Mouse (Mus musculus) myocyte (in vitro differentiated cells): ENCODE measurements around the gene 1700037C18Rik. TPM values are rescaled to one million over a fixed set of nuclear protein-coding genes. Genes with fewer than 3 reads are reported as not detected.

Source experiments
- H3K27me3 ChIP-seq: one replicate; pipeline ENCODE4 v1.6.1; 2011; ENCODE audit not compliant: control insufficient read depth, insufficient read depth, insufficient read length
- H3K36me3 ChIP-seq: one replicate; pipeline ENCODE4 v1.6.1; 2011; ENCODE audit not compliant: control insufficient read depth, insufficient read depth
- H3K4me2 ChIP-seq: one replicate; pipeline ENCODE4 v1.6.1; 2011; ENCODE audit warnings: low read depth, control low read depth
- H3K4me3 ChIP-seq: one replicate; pipeline ENCODE4 v1.5.1; 2011; ENCODE audit warnings: mild to moderate bottlenecking, control low read depth, moderate library complexity
- H3K79me2 ChIP-seq: one replicate; pipeline ENCODE4 v1.6.1; 2011; ENCODE audit not compliant: control insufficient read depth, insufficient read depth
- H3ac ChIP-seq: one replicate; pipeline ENCODE4 v1.6.1; 2011; ENCODE audit not compliant: control insufficient read depth, insufficient read length
- CEBPB ChIP-seq: IDR thresholded peaks from 2 replicates; pipeline ENCODE4 v1.6.1; 2011; ENCODE audit warnings: mild to moderate bottlenecking, moderate library complexity; ENCODE audit not compliant: poor library complexity, insufficient read depth, severe bottlenecking
- E2F4 ChIP-seq: IDR thresholded peaks from one replicate; pipeline ENCODE4 v1.6.1; 2011; ENCODE audit warnings: mild to moderate bottlenecking, control low read depth, moderate library complexity; ENCODE audit not compliant: insufficient read depth
- MAX ChIP-seq: IDR thresholded peaks from one replicate; pipeline ENCODE4 v1.6.1; 2011; ENCODE audit warnings: low read depth, mild to moderate bottlenecking, control low read depth
- MYOD1 ChIP-seq, 3 experiments: IDR thresholded peaks; one replicate each; pipeline ENCODE4 v1.6.1; 2011; ENCODE audit warnings: control low read depth in 2 of 3, low read depth in 2 of 3, mild to moderate bottlenecking in 2 of 3, moderate library complexity in 1 of 3; ENCODE audit not compliant: insufficient read length in 2 of 3, control insufficient read depth in 1 of 3
- MYOG ChIP-seq, 3 experiments: IDR thresholded peaks; one replicate each; pipeline ENCODE4 v1.6.1; 2011; ENCODE audit warnings: control low read depth in 2 of 3, low read depth in 2 of 3, mild to moderate bottlenecking in 2 of 3; ENCODE audit not compliant: insufficient read length in 2 of 3, control insufficient read depth in 1 of 3, insufficient read depth in 1 of 3
- POLR2A ChIP-seq: IDR thresholded peaks from one replicate; pipeline ENCODE4 v1.6.1; 2011; ENCODE audit warnings: low read depth, mild to moderate bottlenecking, control low read depth, moderate library complexity; ENCODE audit not compliant: insufficient read length
- POLR2AphosphoS2 ChIP-seq: IDR thresholded peaks from one replicate; pipeline ENCODE4 v1.6.1; 2011; ENCODE audit warnings: low read depth, control low read depth; ENCODE audit not compliant: insufficient read length
- REST ChIP-seq: IDR thresholded peaks from one replicate; pipeline ENCODE4 v1.6.1; 2011; ENCODE audit warnings: mild to moderate bottlenecking, control low read depth, moderate library complexity; ENCODE audit not compliant: insufficient read depth, insufficient read length
- SRF ChIP-seq: IDR thresholded peaks from one replicate; pipeline ENCODE4 v1.6.1; 2011; ENCODE audit warnings: low read depth; ENCODE audit not compliant: control insufficient read depth, insufficient read length
- TCF12 ChIP-seq: IDR thresholded peaks from one replicate; pipeline ENCODE4 v1.6.1; 2011; ENCODE audit warnings: mild to moderate bottlenecking, control low read depth; ENCODE audit not compliant: poor library complexity, insufficient read depth, severe bottlenecking
- TCF3 ChIP-seq: IDR thresholded peaks from one replicate; pipeline ENCODE4 v1.6.1; 2011; ENCODE audit warnings: low read depth, control low read depth; ENCODE audit not compliant: insufficient read length
- USF1 ChIP-seq: IDR thresholded peaks from one replicate; pipeline ENCODE4 v1.6.1; 2011; ENCODE audit warnings: low read depth, mild to moderate bottlenecking, control low read depth, moderate library complexity
- polyA plus RNA-seq: library from polyadenylated mRNA; unstranded; fragments of >200 nt; fragmentation: generic; extraction: Trizol; gene quantifications from one replicate; pipeline ENCODE4 v1.2.1, GENCODE M21; 2012; ENCODE audit warnings: missing spikeins

The 1700037C18Rik gene
- polyA plus RNA-seq, 1 experiment: 3.5 TPM

- Histone ChIP-seq H3K36me3 (peaks cover 33% of the 10 kb centered on the region), H3ac (no peak overlapping the region), H3K27me3 (no peaks in the 10 kb centered on the region), H3K79me2 (peaks cover 11% of the 10 kb centered on the region), H3K4me3 (no peak overlapping the region), H3K4me2 (no peak overlapping the region)
- TF ChIP-seq E2F4: no peak
- TF ChIP-seq TCF3: no peak
- no peak for TF ChIP-seq REST
- TF ChIP-seq TCF12: no peak
- TF ChIP-seq SRF: no peak
- no peak for TF ChIP-seq MYOG (IDR thresholded peaks at IDR 0.05; ENCODE audit: control insufficient read depth in 1 of 3, insufficient read depth in 1 of 3, insufficient read length in 2 of 3, low read depth in 2 of 3)
- TF ChIP-seq MYOD1 (IDR thresholded peaks at IDR 0.05; ENCODE audit: control insufficient read depth in 1 of 3, insufficient read length in 2 of 3, low read depth in 2 of 3): no peak
- TF ChIP-seq USF1: no peak
- no peak for TF ChIP-seq POLR2AphosphoS2
- TF ChIP-seq CEBPB: no peak
- no peak for TF ChIP-seq MAX
- TF ChIP-seq POLR2A: no peak
These were observed 11.9 kb downstream of the 1700037C18Rik start for GRCm38 (mm10) chr16:3896553-3896952.

- Histone ChIP-seq H3K79me2 (peaks cover 12% of the 10 kb centered on the region), H3ac (no peak overlapping the region), H3K4me2 (no peak overlapping the region), H3K27me3 (no peaks in the 10 kb centered on the region), H3K36me3 (peaks cover 35% of the 10 kb centered on the region), H3K4me3 (no peak overlapping the region)
- TF ChIP-seq POLR2A: no peak
- TF ChIP-seq MAX: no peak
- TF ChIP-seq TCF12: no peak
These were observed 12.4 kb downstream of the 1700037C18Rik start for GRCm38 (mm10) chr16:3896046-3896445.

GRCm38 (mm10) chr16:3895173-3895792 lies 13.2 kb downstream of the 1700037C18Rik start:
- no peak overlapping the region for H3K4me3 ChIP-seq
- H3K36me3 ChIP-seq: peaks cover 27% of the 10 kb centered on the region

GRCm38 (mm10) chr16:3893739-3894138 lies 14.8 kb downstream of the 1700037C18Rik start:
- Histone ChIP-seq H3K4me2 (no peak overlapping the region), H3K79me2 (peaks cover 24% of the 10 kb centered on the region), H3K36me3 (peaks cover 16% of the 10 kb centered on the region), H3K4me3 (no peak overlapping the region), H3K27me3 (no peaks in the 10 kb centered on the region), H3ac (no peak overlapping the region)
- TF ChIP-seq POLR2AphosphoS2: no peak
- no peak for TF ChIP-seq POLR2A
- TF ChIP-seq CEBPB: no peak
- TF ChIP-seq USF1: no peak
- TF ChIP-seq MYOD1 (IDR thresholded peaks at IDR 0.05; ENCODE audit: control insufficient read depth in 1 of 3, insufficient read length in 2 of 3, low read depth in 2 of 3): no peak
- no peak for TF ChIP-seq TCF12
- no peak for TF ChIP-seq E2F4
- TF ChIP-seq SRF: no peak
- no peak for TF ChIP-seq MYOG (IDR thresholded peaks at IDR 0.05; ENCODE audit: control insufficient read depth in 1 of 3, insufficient read depth in 1 of 3, insufficient read length in 2 of 3, low read depth in 2 of 3)
- no peak for TF ChIP-seq REST

More at GRCm38 (mm10) chr16:3895173-3895792, 13.2 kb downstream of the 1700037C18Rik start:
- TF ChIP-seq SRF: no peak
- TF ChIP-seq MYOD1 (IDR thresholded peaks at IDR 0.05; ENCODE audit: control insufficient read depth in 1 of 3, insufficient read length in 2 of 3, low read depth in 2 of 3): no peak
- TF ChIP-seq USF1: no peak
- no peak for TF ChIP-seq CEBPB
- no peak for TF ChIP-seq POLR2AphosphoS2
- TF ChIP-seq POLR2A: no peak
- TF ChIP-seq TCF12: no peak
- no peak for TF ChIP-seq MAX
- TF ChIP-seq MYOG (IDR thresholded peaks at IDR 0.05; ENCODE audit: control insufficient read depth in 1 of 3, insufficient read depth in 1 of 3, insufficient read length in 2 of 3, low read depth in 2 of 3): no peak
- no peak for TF ChIP-seq REST
- no peak for TF ChIP-seq E2F4
- TF ChIP-seq TCF3: no peak
- Histone ChIP-seq H3ac (no peak overlapping the region), H3K4me2 (no peak overlapping the region), H3K79me2 (peaks cover 15% of the 10 kb centered on the region), H3K27me3 (no peaks in the 10 kb centered on the region)

- Histone ChIP-seq H3K36me3 (peaks cover 7% of the 10 kb centered on the region), H3ac (no peak overlapping the region), H3K4me3 (no peak overlapping the region), H3K4me2 (no peak overlapping the region), H3K27me3 (no peaks in the 10 kb centered on the region), H3K79me2 (peaks cover 34% of the 10 kb centered on the region)
- TF ChIP-seq REST (no peak), MYOD1 (IDR thresholded peaks at IDR 0.05; ENCODE audit: control insufficient read depth in 1 of 3, insufficient read length in 2 of 3, low read depth in 2 of 3) (no peak), USF1 (no peak), SRF (no peak), POLR2A (no peak), MAX (no peak), POLR2AphosphoS2 (no peak), TCF3 (no peak)
These were observed 16.7 kb downstream of the 1700037C18Rik start for GRCm38 (mm10) chr16:3891621-3892295.
